Mouse (Mus musculus): ENCODE measurements around the gene Pard3b. TPM values are rescaled to one million over a fixed set of nuclear protein-coding genes. Genes with fewer than 3 reads are reported as not detected.

The Pard3b gene
- total RNA-seq, 2 experiments from 2014 or later, result 16.7 to 17.9 TPM

GRCm38 (mm10) chr1:61756771-61757170 lies 118.1 kb downstream of the Pard3b start:
- DNase-seq, result no peak

DNA sequence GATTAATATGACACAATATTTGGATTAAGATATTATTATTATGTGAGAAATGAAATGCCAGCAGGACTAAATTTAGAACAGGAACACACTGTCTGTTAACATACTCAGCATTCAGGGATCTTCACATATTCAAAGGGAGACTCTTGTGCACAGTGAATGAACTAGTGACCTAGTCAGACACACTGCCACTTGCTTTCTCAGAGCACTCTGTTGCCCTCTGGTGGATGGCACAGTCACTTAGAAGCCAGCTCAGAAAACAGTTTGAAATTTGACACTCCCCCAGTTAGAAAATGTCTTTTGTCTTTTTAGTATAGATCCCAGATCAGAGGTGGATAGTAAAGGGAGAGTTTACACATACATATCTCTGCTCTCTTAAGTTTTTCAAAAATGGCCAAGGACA lies 132.6 kb downstream of the Pard3b start:
- DNase-seq, result peak; percentile 81

DNA sequence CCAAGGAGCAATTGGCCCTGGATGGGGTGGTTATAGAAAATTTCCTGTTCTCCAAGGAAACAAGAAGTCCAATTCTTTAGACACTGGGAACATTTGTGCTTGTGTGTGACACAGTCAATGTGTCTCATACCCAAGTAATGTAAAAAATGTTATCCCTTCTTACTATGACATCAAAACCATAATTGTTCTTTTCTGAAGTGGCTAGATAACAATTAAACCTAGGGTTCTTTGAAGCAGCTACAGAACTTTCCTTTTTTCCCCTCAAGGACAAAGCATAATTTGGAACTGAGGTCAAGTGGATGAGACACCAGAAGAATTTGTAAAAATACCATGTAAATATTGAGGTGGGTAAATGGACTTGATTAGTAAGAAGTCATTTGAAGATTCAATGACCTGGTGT lies 140.1 kb downstream of the Pard3b start:
- DNase-seq, result no peak

- DNase-seq, result no peak
Measured at GRCm38 (mm10) chr1:61779906-61780305, 141.3 kb downstream of the Pard3b start.

DNA sequence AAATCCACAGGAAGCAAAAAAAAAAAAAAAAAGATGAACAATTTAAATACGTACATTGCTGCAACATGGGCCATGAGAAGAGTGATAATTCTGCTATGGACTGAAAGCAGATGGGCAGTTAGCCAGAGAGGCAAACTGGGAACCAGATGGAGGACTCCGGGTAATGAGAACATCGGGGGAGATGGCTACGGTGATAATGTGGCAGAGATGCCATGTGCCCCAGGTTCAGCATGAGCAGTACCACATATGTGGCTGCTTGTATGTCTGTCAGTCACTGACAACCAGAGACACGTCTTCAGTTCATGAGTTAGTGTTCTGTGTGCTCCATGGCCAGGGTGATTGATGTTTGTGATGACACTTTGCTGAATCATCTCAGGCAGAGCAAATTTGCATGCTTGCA lies 157.7 kb downstream of the Pard3b start:
- DNase-seq, result no peak

DNA sequence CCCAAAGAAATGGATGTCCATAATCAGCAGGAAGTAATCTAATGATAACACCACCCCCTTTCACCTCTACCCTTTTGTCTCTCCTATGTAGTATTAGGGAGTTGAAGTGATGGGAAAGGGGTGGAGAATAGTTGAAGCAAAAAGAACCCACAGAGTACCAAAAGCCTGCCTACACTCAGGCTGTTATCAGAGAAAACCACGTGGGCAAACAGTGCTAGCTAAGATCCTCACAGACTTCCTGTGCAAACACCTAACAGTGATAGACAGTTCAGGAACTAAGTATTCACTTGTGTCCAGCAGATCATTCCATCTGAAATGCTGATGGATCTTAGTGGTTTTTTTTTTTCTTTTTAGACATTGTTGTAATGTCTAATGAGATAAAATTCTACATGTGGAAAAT lies 181.6 kb downstream of the Pard3b start:
- no peak for DNase-seq

- DNase-seq, result no peak
Measured at GRCm38 (mm10) chr1:61825560-61826191, 187.1 kb downstream of the Pard3b start.

- no peak for DNase-seq
Measured at GRCm38 (mm10) chr1:61837006-61837544, 198.5 kb downstream of the Pard3b start.

DNA sequence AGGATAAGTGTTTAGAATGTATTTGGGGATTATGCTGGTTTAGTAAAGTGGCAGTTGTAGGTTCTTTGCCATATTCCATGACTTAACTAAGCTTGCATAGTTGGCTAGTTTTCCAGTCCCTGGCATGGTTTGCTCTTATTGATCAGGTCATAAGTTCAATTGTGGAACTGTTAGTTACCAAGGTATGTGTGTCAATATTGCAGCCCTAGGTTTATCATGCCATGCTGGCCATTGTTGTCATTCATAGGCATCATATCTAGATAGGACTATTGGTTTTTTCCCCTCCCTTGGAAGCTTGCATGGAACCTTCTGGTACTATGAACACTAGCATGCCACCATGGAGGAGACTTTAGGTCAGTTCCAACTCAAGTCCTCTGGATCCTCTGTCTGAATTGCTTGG lies 208.0 kb downstream of the Pard3b start:
- no peak for DNase-seq

- peak; percentile 5 for DNase-seq
Measured at GRCm38 (mm10) chr1:61849029-61849714, 210.5 kb downstream of the Pard3b start.

GRCm38 (mm10) chr1:61850471-61850870 lies 211.8 kb downstream of the Pard3b start:
- no peak for DNase-seq

- DNase-seq, result no peak
Measured at GRCm38 (mm10) chr1:61851176-61851575, 212.6 kb downstream of the Pard3b start.

- DNase-seq, result no peak
Measured at GRCm38 (mm10) chr1:61867286-61868082, 228.9 kb downstream of the Pard3b start.

GRCm38 (mm10) chr1:61874875-61875274 lies 236.3 kb downstream of the Pard3b start:
- no peak for DNase-seq

GRCm38 (mm10) chr1:61879706-61880470 lies 241.3 kb downstream of the Pard3b start:
- DNase-seq, result no peak

- no peak for DNase-seq
Measured at GRCm38 (mm10) chr1:61896048-61896447, 257.4 kb downstream of the Pard3b start.

GRCm38 (mm10) chr1:61903271-61904007 lies 264.8 kb downstream of the Pard3b start:
- no peak for DNase-seq

GRCm38 (mm10) chr1:61904036-61904435 lies 265.4 kb downstream of the Pard3b start:
- no peak for DNase-seq

- DNase-seq, result no peak
Measured at GRCm38 (mm10) chr1:61912931-61913330, 274.3 kb downstream of the Pard3b start.

GRCm38 (mm10) chr1:61924958-61925357 lies 286.3 kb downstream of the Pard3b start:
- peak; percentile 10 for DNase-seq

GRCm38 (mm10) chr1:61925541-61925940 lies 286.9 kb downstream of the Pard3b start:
- peak; percentile 9 for DNase-seq

All from heart, postnatal 4 days (tissue).